Mouse (Mus musculus) right cerebral cortex, adult 2 months (tissue): Measurements from ENCODE around the gene Dpyd.

Experiments used
- DNase-seq, 2 experiments: peaks; one replicate each; pipeline ENCODE4 v3.0.0; 2021 to 2022; ENCODE audit warnings: low spot score in 2 of 2

Dpyd gene

GRCm38 (mm10) chr3:118561554-118562310 lies at the start of gene Dpyd:
TSS of gene Dpyd (plus strand) at chr3:118562129.
- peak; percentile 60 to 73 for DNase-seq

GRCm38 (mm10) chr3:118537676-118538075 lies 24.3 kb upstream of the Dpyd start:
- no peak for DNase-seq

- DNase-seq: no peak
Observed at GRCm38 (mm10) chr3:118541766-118542165, 20.2 kb upstream of the Dpyd start.

GRCm38 (mm10) chr3:118547551-118548210 lies 14.2 kb upstream of the Dpyd start:
- no peak for DNase-seq

- DNase-seq: no peak
Observed at GRCm38 (mm10) chr3:118557605-118558004, 4.3 kb upstream of the Dpyd start.

- DNase-seq: no peak
Observed at GRCm38 (mm10) chr3:118559936-118560335, 2.0 kb upstream of the Dpyd start.

GRCm38 (mm10) chr3:118562311-118562671 lies 362 bp downstream of the Dpyd start:
- DNase-seq: no peak

GRCm38 (mm10) chr3:118566779-118567178 lies 4.8 kb downstream of the Dpyd start:
- DNase-seq: no peak

- no peak for DNase-seq
Observed at GRCm38 (mm10) chr3:118570197-118570596, 8.3 kb downstream of the Dpyd start.

- DNase-seq: no peak
Observed at GRCm38 (mm10) chr3:118590559-118590958, 28.6 kb downstream of the Dpyd start.

GRCm38 (mm10) chr3:118594864-118595263 lies 32.9 kb downstream of the Dpyd start:
- no peak for DNase-seq

- DNase-seq: no peak
Observed at GRCm38 (mm10) chr3:118595693-118596092, 33.8 kb downstream of the Dpyd start.

GRCm38 (mm10) chr3:118601689-118602640 lies 40.0 kb downstream of the Dpyd start:
- DNase-seq: no peak

GRCm38 (mm10) chr3:118608708-118609107 lies 46.8 kb downstream of the Dpyd start:
- no peak for DNase-seq

- DNase-seq: no peak
Observed at GRCm38 (mm10) chr3:118626455-118627375, 64.8 kb downstream of the Dpyd start.

GRCm38 (mm10) chr3:118629737-118630136 lies 67.8 kb downstream of the Dpyd start:
- no peak for DNase-seq

GRCm38 (mm10) chr3:118646024-118646570 lies 84.2 kb downstream of the Dpyd start:
- no peak for DNase-seq

GRCm38 (mm10) chr3:118663987-118664692 lies 102.2 kb downstream of the Dpyd start:
- no peak for DNase-seq

- peak; percentile 13 to 15 for DNase-seq
Observed at GRCm38 (mm10) chr3:118674121-118674745, 112.3 kb downstream of the Dpyd start.

GRCm38 (mm10) chr3:118675441-118675840 lies 113.5 kb downstream of the Dpyd start:
- no peak for DNase-seq
